Mouse (Mus musculus) adrenal gland, postnatal 14 days (tissue): ENCODE data around the gene Vcam1. TPM values are rescaled to one million over a fixed set of nuclear protein-coding genes. Genes with fewer than 3 reads are reported as not detected.

Experiments
- DNase-seq: peaks from one replicate; pipeline ENCODE4 v3.0.0; 2021; ENCODE audit warnings: mixed read lengths
- long read RNA-seq, 2 experiments: library from polyadenylated mRNA; stranded (forward); transcript quantifications; one replicate each; pipeline ENCODE4 v2.0.0; 2021
- total RNA-seq: library from RNA; stranded (reverse); gene quantifications from 2 replicates; pipeline ENCODE4 v1.2.3, GENCODE M21; 2021

The Vcam1 gene
- 25.7 and 27.2 TPM in 2 replicates for total RNA-seq
- long read RNA-seq, experiment 1, transcript Vcam1-201 (9 exons, 3,469 nt) = major isoform, 13 of 17 reads
- long read RNA-seq, experiment 1, partial matches to known transcripts = 1 of 17 reads
- long read RNA-seq, experiment 1, other reads (novel, unspliced or antisense) = 1 of 17 reads
- long read RNA-seq, experiment 2, transcript Vcam1-201 (9 exons, 3,469 nt) = major isoform, 8 of 11 reads
- long read RNA-seq, experiment 2, partial matches to known transcripts = 2 of 11 reads
- long read RNA-seq, experiment 2, other reads (novel, unspliced or antisense) = 1 of 11 reads

- peak; percentile 55 for DNase-seq
Observed at GRCm38 (mm10) chr3:116129259-116129738, at the start of gene Vcam1. TSS of gene Vcam1 (minus strand) at chr3:116129688.

GRCm38 (mm10) chr3:116175106-116175505 lies 45.6 kb upstream of the Vcam1 start:
- DNase-seq = no peak

DNA sequence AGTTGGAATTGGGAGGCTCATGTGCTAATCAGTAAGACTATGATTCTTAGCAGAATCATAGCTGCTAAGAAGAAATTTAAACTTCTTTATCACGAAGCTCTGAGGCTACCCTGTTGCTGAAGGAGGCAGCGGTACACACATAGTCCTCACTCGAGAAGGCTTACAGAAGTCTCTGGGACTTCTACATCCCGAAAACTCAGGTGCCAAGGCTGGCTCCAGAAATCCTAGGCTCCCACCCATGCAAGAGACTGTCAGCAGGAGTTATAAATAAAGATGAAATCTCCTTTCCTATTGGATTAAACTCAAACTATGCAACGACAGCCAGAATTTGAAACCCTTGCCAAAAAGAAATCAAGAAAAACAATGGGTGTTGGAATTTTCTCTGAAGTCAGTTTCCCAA lies 42.0 kb upstream of the Vcam1 start:
- DNase-seq = no peak

DNA sequence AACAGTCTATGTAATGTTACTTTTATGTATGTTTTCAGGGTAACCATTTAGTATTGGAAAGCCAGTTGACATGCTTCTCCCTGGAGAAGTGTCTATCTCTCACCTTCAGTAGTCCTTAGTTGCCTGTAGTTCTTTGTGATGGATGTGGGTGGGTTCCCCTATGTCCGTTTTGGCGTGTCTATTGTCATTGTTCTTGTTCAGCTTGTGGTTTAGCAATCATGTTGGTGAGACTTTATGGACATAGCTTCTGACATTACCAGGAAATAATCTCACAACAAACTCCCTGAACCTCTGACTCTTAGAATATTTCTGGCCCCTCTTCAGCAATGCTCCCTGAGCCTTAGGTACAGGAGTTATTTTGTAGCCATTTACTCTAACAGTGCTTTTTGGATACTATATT lies 38.6 kb upstream of the Vcam1 start:
- no peak for DNase-seq

DNA sequence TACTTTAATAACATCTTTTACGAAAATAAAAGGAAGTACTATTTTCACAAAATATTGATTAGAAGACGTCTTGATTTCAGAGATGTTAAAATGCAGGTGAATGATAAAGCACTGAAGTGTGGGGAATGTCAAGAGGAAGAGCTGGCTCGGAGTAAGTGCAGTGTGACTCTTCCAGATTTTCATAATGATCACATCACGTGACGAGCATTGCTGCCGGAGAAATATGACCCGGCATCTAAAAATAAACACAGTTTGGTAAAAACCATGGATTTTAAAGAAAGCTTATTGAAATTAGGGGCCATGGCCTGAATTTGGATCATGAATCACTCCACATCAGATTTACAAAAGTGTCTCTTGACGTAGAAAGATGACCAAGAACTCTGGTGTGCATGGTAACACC lies 36.8 kb upstream of the Vcam1 start:
- no peak for DNase-seq

- no peak for DNase-seq
Observed at GRCm38 (mm10) chr3:116165030-116165429, 35.5 kb upstream of the Vcam1 start.

GRCm38 (mm10) chr3:116163517-116163916 lies 34.0 kb upstream of the Vcam1 start:
- DNase-seq = no peak

DNA sequence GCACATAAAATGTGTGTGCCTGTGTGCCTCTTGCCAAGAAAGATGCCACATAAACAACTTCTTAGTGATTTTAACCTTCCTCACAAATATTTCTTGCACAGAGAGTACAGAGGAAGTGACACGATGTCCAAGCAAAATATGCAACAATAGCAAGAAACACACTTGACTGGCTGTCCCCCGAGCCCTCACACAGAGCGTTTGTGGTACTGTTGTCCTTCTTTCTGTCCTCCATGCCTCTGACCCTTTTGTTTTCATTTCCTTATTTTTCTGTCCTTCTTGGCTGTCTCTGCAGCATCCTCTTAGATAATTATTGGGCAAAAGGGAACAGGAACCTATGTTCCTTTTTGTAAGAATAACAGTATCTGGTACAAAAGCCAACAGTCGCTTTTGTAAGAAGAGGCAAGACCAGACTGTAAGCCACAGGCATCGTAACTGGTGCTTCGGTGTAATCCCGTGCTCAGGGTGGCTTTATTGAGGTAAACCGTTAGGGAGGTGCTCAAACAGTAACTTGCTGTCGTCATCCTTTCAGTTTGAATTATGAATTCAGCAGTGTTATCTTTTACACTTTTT lies 32.7 kb upstream of the Vcam1 start:
- DNase-seq = no peak

DNA sequence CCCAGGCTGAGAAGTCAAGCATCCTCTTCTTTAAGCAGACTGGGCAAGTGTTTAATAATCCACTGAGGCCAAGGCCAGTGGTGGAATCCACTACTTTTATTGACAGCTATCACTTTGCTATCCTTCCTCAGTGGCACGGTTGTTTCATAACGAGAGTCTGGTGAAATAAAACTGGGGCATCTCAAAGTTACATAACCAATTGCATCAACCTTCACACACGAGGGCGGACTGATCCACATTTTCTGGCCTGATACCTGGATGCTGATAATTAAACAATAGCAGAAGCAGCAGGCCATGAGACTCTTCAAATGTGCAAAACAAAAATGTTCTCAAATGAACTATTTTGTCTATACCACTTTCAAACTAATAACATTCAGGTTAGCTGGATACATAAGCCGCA lies 29.9 kb upstream of the Vcam1 start:
- DNase-seq = no peak

DNA sequence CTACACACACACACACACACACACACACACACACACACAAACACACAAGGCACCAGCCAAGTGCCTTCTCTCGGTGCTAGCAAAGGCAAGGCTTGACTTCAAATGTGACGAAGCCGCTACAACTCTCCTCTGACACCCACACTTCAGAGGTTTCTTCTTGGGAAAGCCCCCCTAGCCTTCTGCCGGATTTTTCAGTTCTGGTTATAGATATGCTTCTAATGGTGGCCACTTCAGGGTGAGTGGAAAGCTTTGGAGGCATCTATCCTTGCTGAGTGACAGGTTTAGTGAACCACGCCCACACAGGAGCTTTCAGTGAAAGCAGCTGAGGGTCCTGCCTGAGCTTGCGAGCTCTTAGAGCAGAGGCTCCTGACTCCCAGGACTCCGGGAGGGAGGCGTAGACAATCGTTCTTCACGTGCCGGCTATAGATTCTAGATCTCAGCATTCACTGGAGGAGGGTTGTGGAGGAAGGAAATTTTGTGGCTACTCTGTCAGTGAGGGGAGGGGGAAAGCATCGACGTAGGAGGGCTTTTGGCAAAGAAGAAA lies 28.0 kb upstream of the Vcam1 start:
- DNase-seq = no peak

DNA sequence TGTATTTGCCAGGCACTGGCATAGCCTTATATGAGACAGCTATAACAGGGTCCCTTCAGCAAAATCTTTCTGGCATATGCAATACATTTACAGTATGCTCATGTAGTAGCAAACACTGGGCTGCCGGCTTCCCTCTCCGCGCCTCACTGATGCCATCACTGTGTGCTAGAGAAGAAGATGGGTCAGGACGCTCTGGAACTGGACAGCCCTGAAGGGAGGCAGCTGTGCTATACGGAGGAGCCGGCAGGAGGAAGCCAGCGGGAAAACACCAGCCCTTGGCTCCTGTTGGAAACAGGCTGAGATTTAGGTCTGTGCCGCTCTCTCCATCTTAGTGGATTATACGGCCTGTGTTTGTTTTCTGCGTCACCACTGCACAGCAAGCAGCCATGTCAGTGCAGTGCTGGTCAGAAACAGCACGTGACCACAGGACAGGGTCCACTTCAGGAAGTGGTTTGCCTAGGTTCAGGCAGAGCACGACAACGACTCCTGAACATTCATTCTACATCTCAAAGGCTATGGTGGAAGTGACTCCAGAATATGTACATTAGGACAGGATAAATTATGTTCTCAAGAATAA lies 20.7 kb upstream of the Vcam1 start:
- no peak for DNase-seq

- no peak for DNase-seq
Observed at GRCm38 (mm10) chr3:116149096-116149495, 19.6 kb upstream of the Vcam1 start.

DNA sequence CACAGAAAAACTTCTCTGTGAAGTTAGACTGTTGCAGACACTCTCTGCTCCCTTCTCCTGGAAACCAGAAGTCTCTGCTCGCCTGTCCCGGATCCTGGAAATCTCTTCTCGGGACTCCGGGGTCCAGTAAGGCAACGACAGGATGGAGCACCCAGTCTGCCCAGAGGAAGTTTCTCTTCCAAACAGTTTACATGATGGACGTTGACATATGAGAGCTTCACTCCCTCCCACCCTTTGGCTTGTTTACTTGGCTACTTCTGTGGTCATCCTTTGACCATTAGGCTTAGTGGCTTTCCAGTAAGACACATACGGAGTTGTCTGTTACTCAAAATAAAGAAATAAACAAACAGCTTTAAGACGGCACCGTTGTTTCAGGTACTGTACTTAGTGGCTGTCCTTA lies 19.2 kb upstream of the Vcam1 start:
- DNase-seq = no peak

GRCm38 (mm10) chr3:116141226-116141625 lies 11.7 kb upstream of the Vcam1 start:
- no peak for DNase-seq

- DNase-seq = no peak
Observed at GRCm38 (mm10) chr3:116139000-116139399, 9.5 kb upstream of the Vcam1 start.

DNA sequence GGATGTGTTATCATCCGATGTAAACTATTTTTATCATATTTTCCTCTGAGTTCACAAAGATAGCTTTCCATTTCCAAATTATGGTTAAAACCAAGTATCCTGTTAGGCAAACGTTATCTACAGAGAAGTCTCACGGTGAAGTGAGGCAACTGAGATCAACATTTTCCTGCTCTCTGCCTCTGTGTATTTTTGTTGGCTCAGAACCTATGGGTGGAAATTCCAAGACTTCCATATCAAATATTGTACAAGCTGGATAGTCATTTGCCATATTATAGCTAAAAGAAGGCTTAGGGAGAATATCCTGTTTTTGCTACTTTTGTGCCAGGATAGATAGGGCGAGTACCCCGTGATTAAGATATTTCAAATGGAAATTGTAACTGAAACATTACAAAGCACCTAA lies 8.6 kb upstream of the Vcam1 start:
- DNase-seq = no peak

DNA sequence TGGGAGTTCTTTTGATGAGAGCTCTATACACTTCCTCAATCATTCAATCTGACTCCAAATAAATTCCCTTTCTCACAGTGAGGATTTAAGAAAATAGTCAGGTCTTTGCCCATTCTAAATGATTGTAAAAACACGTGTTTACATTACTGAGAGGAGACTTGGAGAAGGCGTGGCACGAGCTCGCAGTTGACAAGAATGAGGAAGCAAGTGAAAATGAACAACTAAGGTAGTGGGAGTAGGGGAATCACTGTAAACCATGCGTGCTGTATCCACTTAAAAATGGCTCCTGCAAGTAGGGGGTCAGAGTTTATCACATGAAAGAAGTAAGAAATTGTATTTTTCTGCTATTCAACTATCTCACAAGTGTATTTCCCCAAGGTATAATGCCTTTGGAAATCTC lies 3.9 kb upstream of the Vcam1 start:
- DNase-seq = no peak

GRCm38 (mm10) chr3:116130711-116131110 lies 1.2 kb upstream of the Vcam1 start:
- DNase-seq = no peak

- no peak for DNase-seq
Observed at GRCm38 (mm10) chr3:116129841-116130595, 530 bp upstream of the Vcam1 start.

DNA sequence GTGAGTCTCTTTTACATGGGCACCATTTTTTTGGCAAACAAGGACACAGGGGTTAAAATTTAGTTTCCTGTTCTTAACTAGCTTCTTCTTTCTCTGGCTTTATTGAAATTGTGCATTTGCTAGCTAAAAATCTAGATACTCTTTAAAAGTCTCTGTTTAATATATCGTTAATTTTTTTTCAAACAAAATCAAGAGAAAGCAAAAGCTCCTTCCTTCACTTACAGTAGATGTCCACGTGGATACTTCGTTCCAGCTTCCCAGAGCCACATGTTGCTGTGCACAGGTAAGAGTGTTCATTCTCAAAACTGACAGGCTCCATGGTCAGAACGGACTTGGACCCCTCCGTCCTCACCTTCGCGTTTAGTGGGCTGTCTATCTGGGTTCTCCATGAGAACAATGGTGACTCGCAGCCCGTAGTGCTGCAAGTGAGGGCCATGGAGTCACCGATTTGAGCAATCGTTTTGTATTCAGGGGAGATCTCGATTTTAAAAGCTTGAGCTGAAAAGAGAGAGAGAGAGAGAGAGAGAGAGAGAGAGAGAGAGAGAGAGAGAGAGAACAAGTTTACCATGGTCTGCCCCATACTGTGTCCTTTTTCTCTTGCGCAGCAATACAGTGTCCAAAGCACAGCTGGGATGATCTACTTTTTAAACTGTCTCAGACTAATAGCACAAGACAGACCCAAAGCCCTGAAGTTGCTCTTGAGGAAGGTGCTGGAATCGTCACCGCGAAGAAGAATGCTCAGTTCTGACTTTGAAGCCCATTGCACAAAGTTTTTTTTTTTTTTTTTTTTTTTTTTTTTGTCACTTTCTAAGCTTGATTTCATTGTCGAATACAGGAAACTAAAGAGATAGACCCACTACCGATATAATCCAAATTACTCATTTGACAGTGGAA lies 930 bp downstream of the Vcam1 start:
- no peak for DNase-seq

GRCm38 (mm10) chr3:116127836-116128235 lies 1.7 kb downstream of the Vcam1 start:
- no peak for DNase-seq

- no peak for DNase-seq
Observed at GRCm38 (mm10) chr3:116127281-116127680, 2.2 kb downstream of the Vcam1 start.
